Mouse (Mus musculus) liver, embryonic 16.5 days (tissue): Measurements from ENCODE around the gene Smyd1. TPM values are rescaled to one million over a fixed set of nuclear protein-coding genes. Genes with fewer than 3 reads are reported as not detected.

Experiments
- ATAC-seq: fragments of 200-750 bp; cut with Nextera tagmentation; 2 replicates; pipeline ENCODE4 v1.8.0; 2017; ENCODE audit warnings: low read depth, mild to moderate bottlenecking, moderate number of reproducible peaks, moderate library complexity
- H3K27ac ChIP-seq: fragments of 300-500 bp; sonication (generic); 2 replicates; pipeline ENCODE4 v1.5.1; 2014; ENCODE audit warnings: mild to moderate bottlenecking, low read length
- H3K27me3 ChIP-seq: fragments of 300-500 bp; sonication (generic); 2 replicates; pipeline ENCODE4 v1.6.1; 2014; ENCODE audit warnings: low read depth, low read length, mixed read lengths; ENCODE audit not compliant: control insufficient read depth, insufficient read depth
- H3K36me3 ChIP-seq: fragments of 300-500 bp; sonication (generic); 2 replicates; pipeline ENCODE4 v1.6.1; 2014; ENCODE audit warnings: mild to moderate bottlenecking; ENCODE audit not compliant: control insufficient read depth, insufficient read depth
- H3K4me1 ChIP-seq: fragments of 300-500 bp; sonication (generic); 2 replicates; pipeline ENCODE4 v1.6.1; 2014; ENCODE audit warnings: low read depth, low read length, mixed read lengths; ENCODE audit not compliant: control insufficient read depth
- H3K4me2 ChIP-seq: fragments of 300-500 bp; sonication (generic); 2 replicates; pipeline ENCODE4 v1.6.1; 2014; ENCODE audit warnings: low read depth, low read length, mixed read lengths
- H3K4me3 ChIP-seq: fragments of 300-500 bp; sonication (generic); 2 replicates; pipeline ENCODE4 v1.5.1; 2014; ENCODE audit warnings: low read depth, mild to moderate bottlenecking, low read length
- H3K9ac ChIP-seq: fragments of 300-500 bp; sonication (generic); 2 replicates; pipeline ENCODE4 v1.6.1; 2014; ENCODE audit warnings: low read depth, low read length
- H3K9me3 ChIP-seq: fragments of 300-500 bp; sonication (generic); replicated peaks from 2 replicates; pipeline ENCODE4 v1.6.1; 2016; ENCODE audit warnings: low read length; ENCODE audit not compliant: control insufficient read depth
- WGBS: fragments of 180-500 bp; shearing (Covaris S2); extraction: QIAGEN DNeasy Blood & Tissue Kit; methylation state at CpG from one replicate; pipeline ENCODE4 v1.1.7; 2014; ENCODE audit not compliant: insufficient replicate concordance; 5-methylcytosine and 5-hydroxymethylcytosine counted together
- microRNA-seq: library from miRNA; unstranded; fragments of <30 nt; microRNA quantifications from one replicate; pipeline ENCODE4, GENCODE M21; 2016
- polyA plus RNA-seq: library from polyadenylated mRNA; unstranded; fragments of >200 nt; fragmentation: Nextera tagmentation; extraction: Ambion mirVana; gene quantifications from 2 replicates; pipeline ENCODE4 v1.2.1, GENCODE M21; 2015

Smyd1 gene
- polyA plus RNA-seq, 1 experiment from 2014 or later = 0.64 TPM

GRCm38 (mm10) chr6:71166551-71167169 is 155.4 kb downstream of the Smyd1 start:
- H3K9ac ChIP-seq = no peak overlapping the region
- H3K27me3 ChIP-seq = no peaks in the 10 kb centered on the region
- H3K27ac ChIP-seq = no peak overlapping the region
- H3K36me3 ChIP-seq = no peaks in the 10 kb centered on the region
- H3K4me2 ChIP-seq = no peak overlapping the region
- WGBS = 23% methylated on average over 6 of the region's 6 CpGs
- H3K4me1 ChIP-seq = no peaks in the 10 kb centered on the region
- no peak overlapping the region for H3K4me3 ChIP-seq
- H3K9me3 ChIP-seq = no peaks in the 10 kb centered on the region
- ATAC-seq = peak; percentile 45; the same call in 1 of the 2 replicates

- peak; percentile 23 for ATAC-seq
- no peak overlapping the region for H3K4me3 ChIP-seq
- H3K4me1 ChIP-seq = no peaks in the 10 kb centered on the region
- no peak overlapping the region for H3K9ac ChIP-seq
- H3K4me2 ChIP-seq = no peak overlapping the region
- H3K9me3 ChIP-seq = no peaks in the 10 kb centered on the region
- no peak overlapping the region for H3K27ac ChIP-seq
- 20% methylated on average over 6 of the region's 6 CpGs for WGBS
- no peaks in the 10 kb centered on the region for H3K27me3 ChIP-seq
- H3K36me3 ChIP-seq = no peaks in the 10 kb centered on the region
Observed at GRCm38 (mm10) chr6:71164394-71164793, 157.6 kb downstream of the Smyd1 start.

Small RNA genes within 50 kb of the gene (microRNA-seq; reads per million reads assigned to microRNA genes)
- gene Mir8112 = 14.0 reads per million, percentile 32 among the genes with 10 or more reads in this experiment

Other genes starting within 250 kb of the Smyd1 start
- 18.9 and 20.3 TPM in 2 replicates for gene Thnsl2, start 177.8 kb downstream of the Smyd1 start, polyA plus RNA-seq
- 679 TPM in 2 replicates for gene Fabp1, start 122.4 kb downstream of the Smyd1 start, polyA plus RNA-seq
- 23.0 and 24.5 TPM in 2 replicates for gene Krcc1, start 50.6 kb downstream of the Smyd1 start, polyA plus RNA-seq
- gene Cd8b1, start 555 bp upstream of the Smyd1 start, polyA plus RNA-seq = 0.07 TPM in 1 of 2 replicates, not detected in the other
- gene Cd8a, start 51.2 kb upstream of the Smyd1 start, polyA plus RNA-seq = not detected in 2 replicates
- 5.2 and 5.9 TPM in 2 replicates for gene Rmnd5a, start 118.4 kb upstream of the Smyd1 start, polyA plus RNA-seq
- 3.8 and 6.5 TPM in 2 replicates for gene Rnf103, start 171.7 kb upstream of the Smyd1 start, polyA plus RNA-seq
- 30.4 and 31.2 TPM in 2 replicates for gene Chmp3, start 221.6 kb upstream of the Smyd1 start, polyA plus RNA-seq